Mouse (Mus musculus) stomach, postnatal 0 days (tissue): ENCODE data around the gene Rasgef1b.

Experiments
- CTCF ChIP-seq: IDR thresholded peaks from 2 replicates; pipeline ENCODE4 v1.5.1; 2016; ENCODE audit warnings: antibody characterized with exemption, low read depth, mild to moderate bottlenecking, moderate library complexity
- EP300 ChIP-seq: optimal IDR thresholded peaks from 2 replicates; pipeline ENCODE3; 2016; ENCODE audit warnings: antibody characterized with exemption

DNA sequence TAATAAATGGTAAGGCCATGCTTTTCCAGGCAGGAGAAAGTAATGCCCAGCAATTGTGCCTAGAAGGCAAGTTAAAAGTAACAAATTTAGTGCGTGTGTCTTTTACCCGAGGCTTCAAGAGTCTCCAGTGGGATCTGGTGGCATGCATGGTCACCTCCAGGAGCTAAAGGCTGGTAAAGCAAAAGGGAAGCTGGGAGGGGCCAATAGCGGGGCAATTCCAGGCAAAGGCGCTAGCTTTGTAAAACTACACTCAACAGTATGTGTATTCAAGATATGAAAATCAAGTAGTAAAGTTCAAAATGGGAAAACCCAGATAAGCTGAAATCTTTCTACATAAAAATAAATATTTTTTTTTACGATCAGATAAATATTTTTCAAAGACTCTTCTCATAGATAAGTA lies 561.1 kb downstream of the Rasgef1b start:
- TF ChIP-seq CTCF (no peak), EP300 (no peak)
